Mouse (Mus musculus) left cerebral cortex, adult 11 months (tissue): Measurements from ENCODE around the gene Tti1.
A peak's percentile ranks its signal among the peaks of the same experiment; 100 is the strongest.

Experiments used
- DNase-seq: peaks from one replicate; pipeline ENCODE4 v3.0.0; 2022; ENCODE audit warnings: low spot score

Tti1 gene

GRCm38 (mm10) chr2:157974604-157975501, 53.4 kb downstream of the Tti1 start:
- DNase-seq = no peak

GRCm38 (mm10) chr2:157970669-157971068, 57.6 kb downstream of the Tti1 start:
- DNase-seq = no peak

- no peak for DNase-seq
These were observed 58.1 kb downstream of the Tti1 start for GRCm38 (mm10) chr2:157970124-157970523.

- no peak for DNase-seq
These were observed 60.4 kb downstream of the Tti1 start for GRCm38 (mm10) chr2:157967856-157968255.

GRCm38 (mm10) chr2:157957707-157958108, 70.5 kb downstream of the Tti1 start:
- no peak for DNase-seq

- no peak for DNase-seq
These were observed 74.3 kb downstream of the Tti1 start for GRCm38 (mm10) chr2:157953978-157954377.

- no peak for DNase-seq
These were observed 83.9 kb downstream of the Tti1 start for GRCm38 (mm10) chr2:157944156-157944893.

GRCm38 (mm10) chr2:157943514-157944155, 84.6 kb downstream of the Tti1 start:
- DNase-seq = peak; percentile 74

- no peak for DNase-seq
These were observed 87.5 kb downstream of the Tti1 start for GRCm38 (mm10) chr2:157940586-157941185.

- no peak for DNase-seq
These were observed 91.6 kb downstream of the Tti1 start for GRCm38 (mm10) chr2:157936676-157937075.

- DNase-seq = no peak
These were observed 92.6 kb downstream of the Tti1 start for GRCm38 (mm10) chr2:157935444-157936171.

GRCm38 (mm10) chr2:157932655-157933054, 95.6 kb downstream of the Tti1 start:
- DNase-seq = no peak
